Mouse (Mus musculus): Measurements from ENCODE around the gene Tiam1.

DNA sequence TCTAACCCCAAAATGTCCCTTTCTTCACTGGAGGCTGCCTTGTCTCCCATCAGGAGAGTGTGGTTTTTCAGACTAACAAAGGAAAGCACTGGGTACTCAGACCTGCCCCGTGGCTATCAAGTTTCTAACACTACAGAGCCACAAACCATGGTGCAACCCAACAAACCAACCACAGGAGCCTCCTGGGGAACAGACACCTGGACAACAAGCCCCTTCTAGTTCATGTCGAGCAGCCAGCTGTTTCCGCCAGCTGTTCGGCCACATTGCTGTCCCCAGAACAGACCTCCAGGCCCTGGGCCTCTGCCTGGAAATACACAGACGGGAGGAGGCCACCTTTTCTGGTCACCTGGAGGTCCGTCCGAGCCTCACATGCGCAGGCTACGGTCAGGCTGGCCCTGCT lies 21.1 kb downstream of the Tiam1 start:
- TF ChIP-seq POLR2A (IDR thresholded peaks at IDR 0.05; ENCODE audit: insufficient read depth, low read depth, low read length) (no peak), CTCF (IDR thresholded peaks at IDR 0.05; ENCODE audit: insufficient read depth, low read depth, low read length) (no peak)
